Mouse (Mus musculus) liver (tissue): ENCODE results near the gene Ntm.

Experiments
- DNase-seq: peaks from one replicate; pipeline ENCODE4 v3.0.0-alpha.2; 2020; ENCODE audit warnings: mixed read lengths

Ntm gene

DNA sequence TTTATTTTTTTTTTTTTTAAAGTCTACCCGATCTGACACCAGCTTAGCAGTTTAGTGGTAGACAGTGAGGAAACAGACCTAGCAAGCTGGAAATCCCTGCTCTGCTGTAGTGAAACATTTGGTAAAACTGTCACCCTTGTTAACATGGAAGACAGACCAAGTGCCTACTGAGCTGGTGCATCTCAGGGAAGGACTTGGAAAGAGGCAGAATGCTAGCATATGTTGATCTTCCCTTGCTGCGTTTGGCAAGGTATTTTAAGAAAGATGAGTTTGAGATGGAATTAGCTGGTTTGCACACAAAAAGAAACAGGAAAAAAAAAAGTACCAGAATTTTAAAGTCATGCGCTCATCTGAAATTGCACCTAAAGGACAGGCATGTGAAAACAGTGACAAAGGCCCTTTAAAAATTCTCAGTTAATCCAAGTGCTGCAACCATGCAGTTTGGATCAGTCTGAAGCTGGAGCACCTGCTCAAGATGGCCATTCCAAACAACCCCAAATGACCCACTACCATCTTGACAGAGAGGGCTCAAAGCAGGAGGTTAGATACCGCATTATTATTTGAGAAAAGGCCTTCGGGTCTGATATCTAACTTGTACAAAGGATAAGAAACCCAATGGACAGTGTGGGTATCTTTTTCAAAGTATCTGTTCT is 400.4 kb downstream of the Ntm start:
- DNase-seq: no peak

- DNase-seq: no peak
Observed at GRCm38 (mm10) chr9:29558915-29559314, 404.0 kb downstream of the Ntm start.

DNA sequence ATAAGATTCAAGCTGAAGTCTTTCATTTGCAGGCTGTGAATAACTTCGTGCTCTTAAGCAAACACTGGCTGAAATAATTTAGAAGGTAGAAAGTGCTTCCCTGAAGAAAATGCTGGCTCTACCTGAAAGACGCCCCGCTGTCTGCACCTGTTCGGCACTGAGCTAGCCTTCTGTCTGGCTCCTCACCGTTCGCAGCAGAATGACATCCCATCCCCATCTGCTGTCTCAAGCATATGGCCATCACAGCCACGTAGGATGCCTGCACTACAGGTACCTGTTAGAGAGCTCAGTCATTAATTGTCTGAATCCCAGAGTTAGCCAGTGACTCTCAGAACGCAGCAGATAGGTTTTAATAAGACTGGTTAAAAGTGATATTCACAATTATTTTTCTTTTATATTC is 412.4 kb downstream of the Ntm start:
- no peak for DNase-seq

GRCm38 (mm10) chr9:29550107-29550506 is 412.8 kb downstream of the Ntm start:
- no peak for DNase-seq

DNA sequence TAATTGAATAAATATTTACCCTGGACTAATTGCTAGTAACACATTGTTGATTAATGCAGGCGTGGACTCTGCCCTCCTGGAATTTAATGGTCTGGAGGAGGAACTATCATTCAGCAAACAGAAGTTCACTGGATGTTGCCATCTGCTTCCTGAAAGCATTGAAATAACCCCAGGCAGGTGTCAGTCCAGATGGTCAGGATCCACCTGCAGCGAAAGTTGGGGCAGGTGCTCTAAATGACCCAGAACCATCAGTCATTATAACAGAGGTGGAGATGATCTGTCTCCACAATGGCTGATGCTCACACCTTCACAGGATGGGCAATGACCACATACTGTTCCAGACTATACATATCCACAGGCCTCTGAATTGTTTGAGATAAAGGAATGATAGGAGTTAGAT is 426.5 kb downstream of the Ntm start:
- DNase-seq: no peak

DNA sequence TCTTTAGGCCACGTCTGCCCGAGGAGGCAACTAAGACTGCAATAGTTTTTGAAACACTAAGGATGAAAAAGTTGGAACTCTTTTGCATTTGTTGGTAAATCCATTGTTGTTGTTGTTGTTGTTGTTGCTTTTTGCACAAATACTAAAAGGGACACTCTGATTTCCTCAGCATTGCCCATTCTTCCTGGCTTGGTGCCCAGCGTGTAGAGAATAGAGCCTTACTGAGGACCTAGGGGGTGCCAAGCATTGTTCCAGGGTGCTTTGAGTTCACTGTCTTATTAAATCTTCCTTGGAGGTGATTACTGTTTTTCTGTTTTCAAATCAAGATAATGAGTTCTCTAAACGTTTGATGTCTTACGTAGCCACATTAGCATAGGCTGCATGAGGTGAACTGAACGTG is 428.2 kb downstream of the Ntm start:
- no peak for DNase-seq

DNA sequence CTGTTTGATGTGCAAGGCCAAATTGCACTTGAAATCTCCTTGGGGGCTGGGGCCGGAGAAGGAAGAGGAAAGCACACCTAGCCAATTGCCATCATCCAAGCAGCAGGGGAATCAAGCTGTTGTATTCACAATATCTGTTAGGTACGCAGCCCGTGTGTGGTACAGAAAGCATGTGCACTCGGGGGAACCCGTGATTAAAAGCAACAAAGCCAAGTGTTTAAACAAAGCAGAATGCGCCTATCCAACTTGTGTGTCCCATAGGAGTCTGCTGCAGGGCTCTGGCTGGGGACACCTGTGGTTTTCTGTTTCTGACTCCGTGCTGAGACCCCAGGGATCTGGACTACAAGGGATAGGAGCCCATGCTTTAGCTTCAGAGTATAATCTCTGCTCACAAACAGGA is 428.6 kb downstream of the Ntm start:
- DNase-seq: no peak

GRCm38 (mm10) chr9:29533556-29533955 is 429.4 kb downstream of the Ntm start:
- no peak for DNase-seq

DNA sequence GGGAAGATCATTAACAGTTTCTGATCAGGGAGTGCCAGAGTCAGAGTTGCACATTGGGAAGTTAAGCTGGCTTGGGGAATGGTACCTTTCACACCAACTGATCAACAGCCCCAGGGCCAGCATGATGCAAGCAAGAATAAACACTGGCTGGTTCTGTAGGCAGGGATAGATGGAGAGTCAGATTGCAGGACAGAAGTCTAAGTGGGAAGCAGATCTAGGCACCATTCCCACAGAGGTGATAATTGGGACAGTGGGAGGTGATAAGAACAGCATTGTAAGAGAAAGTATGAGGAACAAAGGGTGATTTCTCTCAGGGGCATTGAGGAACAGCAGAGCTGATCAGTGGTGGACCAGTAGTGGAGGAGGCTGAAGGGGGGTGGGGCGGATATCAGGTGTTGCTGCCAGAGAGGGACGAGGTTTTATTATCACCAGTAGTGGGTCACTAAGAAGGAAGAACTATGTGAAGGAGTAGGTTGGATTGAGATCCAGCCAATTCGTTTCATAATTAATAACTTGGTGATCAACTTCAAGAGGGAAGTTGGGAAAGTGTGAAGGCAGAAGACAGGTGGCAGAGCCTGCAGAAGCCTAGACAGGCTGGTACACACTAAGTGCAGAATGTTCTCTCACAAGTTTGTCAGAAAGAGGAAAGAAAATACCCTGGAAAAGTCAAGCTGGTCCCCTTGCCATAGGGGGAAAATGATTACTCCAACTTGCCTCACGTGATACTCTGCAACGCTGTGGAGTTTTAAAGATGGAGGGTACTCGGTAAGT is 431.6 kb downstream of the Ntm start:
- DNase-seq: no peak

DNA sequence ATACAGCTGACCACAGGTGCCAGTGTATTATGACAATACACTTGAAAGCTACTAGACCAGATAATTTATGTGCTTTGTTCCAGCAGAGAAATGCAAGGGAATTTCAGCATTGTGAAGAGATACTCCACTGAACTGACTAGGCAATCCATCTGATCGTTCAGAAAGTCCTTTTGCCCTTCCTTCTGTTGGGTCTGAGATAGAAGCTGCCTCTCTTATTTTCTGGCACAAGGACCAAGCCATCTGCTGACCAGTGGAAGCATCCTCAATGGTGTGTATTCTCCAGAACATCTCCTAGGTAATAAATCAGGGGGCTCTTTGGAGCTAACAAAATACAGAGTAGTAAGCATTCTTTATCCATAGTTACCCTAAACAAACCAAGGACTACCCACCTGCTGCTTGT is 438.8 kb downstream of the Ntm start:
- DNase-seq: no peak

DNA sequence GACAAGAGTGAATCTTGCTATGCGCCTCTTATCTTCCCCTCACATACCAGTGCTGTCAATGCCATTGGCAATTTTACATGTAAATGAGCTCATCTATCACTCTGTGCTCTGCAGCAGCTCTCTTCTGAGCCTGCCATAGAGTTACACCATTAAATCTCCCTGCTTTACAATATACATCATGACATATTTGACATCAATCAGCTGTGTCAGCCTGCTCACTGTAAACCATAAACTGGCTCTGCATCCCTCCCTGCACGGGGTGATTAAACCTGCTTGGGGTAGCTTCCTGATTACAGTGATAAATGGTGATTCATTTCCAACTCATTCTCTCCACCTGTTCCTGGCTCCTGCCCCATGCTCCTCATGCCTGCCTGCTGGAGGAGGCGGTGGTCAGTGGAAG is 439.7 kb downstream of the Ntm start:
- no peak for DNase-seq

- DNase-seq: no peak
Observed at GRCm38 (mm10) chr9:29519181-29519580, 443.8 kb downstream of the Ntm start.

GRCm38 (mm10) chr9:29516688-29517087 is 446.3 kb downstream of the Ntm start:
- no peak for DNase-seq

GRCm38 (mm10) chr9:29514588-29515356 is 448.2 kb downstream of the Ntm start:
- DNase-seq: no peak

DNA sequence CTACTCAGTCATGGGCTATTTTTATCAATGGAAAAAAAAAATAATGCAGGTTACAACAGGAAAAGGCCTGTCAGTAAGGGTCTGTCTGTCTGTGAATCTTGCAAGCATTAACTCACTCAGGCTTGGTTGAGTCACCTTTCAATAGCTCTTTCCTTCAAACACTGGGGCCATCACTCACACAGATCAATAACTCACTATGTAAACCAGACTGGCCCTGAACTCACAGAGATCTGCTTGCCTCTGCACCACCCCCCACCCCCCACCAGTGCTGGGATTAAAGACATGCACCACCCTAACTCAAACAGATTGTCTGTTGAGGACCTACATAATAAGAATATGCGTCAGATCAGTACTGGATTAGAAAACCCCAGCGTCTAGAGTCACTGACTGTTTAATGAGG is 466.9 kb downstream of the Ntm start:
- DNase-seq: peak; percentile 4

DNA sequence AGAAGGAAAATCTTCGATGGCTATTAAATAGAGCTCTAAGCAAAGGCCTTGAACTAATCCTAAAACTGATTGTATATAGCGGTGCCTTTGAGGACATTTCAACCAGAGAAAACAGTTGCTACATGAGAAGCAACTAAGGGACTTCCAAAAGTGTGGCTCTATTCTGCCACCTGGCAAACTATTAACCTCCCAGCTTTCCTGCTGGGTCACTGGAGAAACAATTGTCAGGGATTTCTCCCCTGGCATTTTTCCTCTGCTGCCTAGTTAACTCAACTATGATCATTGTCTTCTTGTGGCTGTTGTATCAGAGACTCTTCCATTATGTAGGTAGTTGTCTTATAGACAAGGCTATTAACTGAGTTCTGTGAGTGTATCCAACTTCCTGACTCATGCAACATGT is 480.7 kb downstream of the Ntm start:
- no peak for DNase-seq

DNA sequence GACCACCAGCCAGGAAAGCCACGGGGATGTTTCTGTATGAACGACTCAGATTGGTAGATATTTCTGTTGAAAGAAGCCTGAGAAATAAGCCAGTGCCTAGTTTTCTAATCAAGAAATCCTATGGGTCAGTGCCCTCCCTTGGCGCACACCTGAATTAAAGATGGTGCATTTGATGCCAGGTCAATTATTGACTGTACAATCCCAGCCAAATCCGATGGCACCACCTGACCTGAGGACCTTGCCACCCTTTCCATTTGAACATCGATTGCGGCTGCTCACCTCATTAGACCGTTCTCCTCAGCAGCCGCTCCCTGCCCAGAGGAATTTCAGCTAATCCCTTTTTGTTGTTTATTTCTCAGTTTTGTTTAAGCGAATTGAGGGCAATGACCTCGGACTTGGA is 483.9 kb downstream of the Ntm start:
- no peak for DNase-seq

DNA sequence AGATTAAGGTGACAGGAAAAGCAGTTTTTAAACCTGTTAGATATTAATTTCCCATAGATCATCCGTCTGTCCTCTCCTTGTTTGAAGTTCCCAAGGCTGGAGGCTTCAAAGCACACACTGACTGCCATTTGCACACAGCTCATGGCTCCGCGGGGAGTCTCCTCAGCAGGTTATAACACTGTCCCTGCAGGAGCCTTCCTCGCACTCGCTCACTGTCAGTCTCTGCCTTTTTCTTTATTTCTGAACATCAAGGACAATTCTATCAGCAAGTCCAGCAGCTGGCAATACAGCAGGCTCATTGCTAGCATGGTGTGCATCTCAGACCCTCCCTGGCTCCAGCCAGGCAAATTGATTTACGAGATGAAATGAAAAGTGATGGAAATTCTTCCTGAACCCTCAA is 485.7 kb downstream of the Ntm start:
- no peak for DNase-seq

- DNase-seq: no peak
Observed at GRCm38 (mm10) chr9:29473418-29473817, 489.5 kb downstream of the Ntm start.

- no peak for DNase-seq
Observed at GRCm38 (mm10) chr9:29472226-29472625, 490.7 kb downstream of the Ntm start.

GRCm38 (mm10) chr9:29464756-29465155 is 498.2 kb downstream of the Ntm start:
- DNase-seq: no peak

- DNase-seq: no peak
Observed at GRCm38 (mm10) chr9:29462970-29463593, 499.9 kb downstream of the Ntm start.

DNA sequence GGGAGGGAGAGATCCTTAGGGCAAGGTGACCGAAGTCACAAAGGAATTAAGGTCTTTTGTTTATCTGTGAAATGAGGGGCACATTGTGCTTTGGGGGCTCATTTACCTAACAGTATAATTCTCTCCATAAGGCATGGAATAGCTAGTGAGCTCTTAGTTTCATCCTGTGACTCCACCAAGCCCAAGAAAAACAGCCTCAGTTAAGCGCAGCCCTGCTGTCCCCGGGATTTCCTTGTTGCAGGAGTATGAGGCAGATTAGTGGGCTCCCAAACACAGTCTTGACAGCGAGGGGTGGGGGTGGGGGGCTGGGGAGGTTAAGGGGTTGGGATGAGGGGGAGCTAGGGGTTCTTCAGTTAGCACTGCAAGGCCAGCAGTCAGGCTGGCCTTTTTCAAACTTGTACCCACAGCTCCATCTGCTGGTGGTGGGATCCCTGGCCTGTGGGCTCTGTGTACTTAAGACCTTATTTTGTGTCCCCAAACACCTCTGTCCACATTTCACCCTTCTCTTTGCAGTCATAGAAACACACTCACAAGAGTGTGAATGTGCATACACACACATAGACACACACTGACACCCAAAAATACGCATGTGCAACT is 504.9 kb downstream of the Ntm start:
- DNase-seq: peak; percentile 52
